Comparison of ENCODE assay signal across 15 mouse cellular contexts in the genomic region with DNA sequence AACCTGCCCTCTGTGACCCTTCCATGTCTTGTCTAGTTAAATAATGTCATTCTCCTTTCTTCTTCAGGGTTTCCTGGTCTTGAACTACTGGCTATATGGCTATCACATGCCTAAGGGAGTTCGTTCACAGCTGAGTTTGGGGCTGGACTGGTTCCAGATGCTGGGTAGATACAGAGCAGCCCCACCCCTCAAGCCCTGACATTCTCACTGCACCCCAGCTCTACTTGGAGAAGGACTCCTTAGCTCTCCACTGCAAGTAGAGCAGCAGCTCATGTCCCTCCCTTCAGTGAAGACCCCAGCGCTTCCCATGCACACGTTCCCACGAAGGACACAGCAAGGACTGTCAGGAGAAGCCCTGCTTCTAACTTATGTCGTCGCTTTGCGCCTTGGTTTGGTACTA.
"Had no signal": no experiment of that assay in that cellular context is flagged by ENCODE, and none has a peak within 500 bp of the region (broad histone marks: within the 10 kb centered on the region; RNA-seq: fewer than 3 reads in every experiment).

No protein-coding gene starts in this region.

- H3K4me2 ChIP-seq: lung, embryonic 14.5 days; midbrain, embryonic 12.5 days; midbrain, embryonic 15.5 days; neural tube, embryonic 12.5 days had no signal

- H3K27ac ChIP-seq: liver, embryonic 14.5 days; midbrain, embryonic 10.5 days; midbrain, embryonic 12.5 days; midbrain, embryonic 15.5 days; neural tube, embryonic 12.5 days had no signal

- H3K4me1 ChIP-seq: midbrain, embryonic 10.5 days; midbrain, embryonic 12.5 days; midbrain, embryonic 15.5 days; neural tube, embryonic 12.5 days had no signal

- DNase-seq: lung, adult 18-20 months; lung, embryonic 14.5 days; lung, postnatal 10 days; lung, postnatal 4 days; right cerebral cortex, postnatal 14 days; spleen, adult 18-20 months; thymus, adult 18-20 months; thymus, postnatal 14 days; thymus, postnatal 36 days had no signal

- ATAC-seq: midbrain, embryonic 15.5 days had no signal

- H3K27me3 ChIP-seq: megakaryocyte, embryonic 14.5 days; midbrain, embryonic 12.5 days; midbrain, embryonic 15.5 days; neural tube, embryonic 12.5 days had no signal

- H3K9ac ChIP-seq: liver, embryonic 14.5 days; lung, embryonic 14.5 days; midbrain, embryonic 12.5 days; midbrain, embryonic 15.5 days; neural tube, embryonic 12.5 days had no signal

- H3K4me3 ChIP-seq: megakaryocyte, embryonic 14.5 days; midbrain, embryonic 10.5 days; midbrain, embryonic 12.5 days; midbrain, embryonic 15.5 days; neural tube, embryonic 12.5 days had no signal

- H3K9me3 ChIP-seq: megakaryocyte, embryonic 14.5 days; midbrain, embryonic 10.5 days; midbrain, embryonic 12.5 days; midbrain, embryonic 15.5 days; neural tube, embryonic 12.5 days had no signal
